Mouse (Mus musculus) G1E (cell line): ENCODE results near the gene Gns.

Experiments
- CTCF ChIP-seq: IDR thresholded peaks from 2 replicates; pipeline ENCODE4 v1.5.1; 2012; ENCODE audit warnings: low read depth, low read length, inconsistent platforms, mixed read lengths
- GATA2 ChIP-seq: IDR thresholded peaks from 2 replicates; pipeline ENCODE4 v1.6.1; 2012; ENCODE audit warnings: low read depth, low read length, inconsistent platforms, borderline replicate concordance
- TAL1 ChIP-seq: conservative IDR thresholded peaks from 2 replicates; pipeline ENCODE4 v1.6.1; 2012; ENCODE audit warnings: low read depth, low read length, inconsistent platforms, mixed read lengths

DNA sequence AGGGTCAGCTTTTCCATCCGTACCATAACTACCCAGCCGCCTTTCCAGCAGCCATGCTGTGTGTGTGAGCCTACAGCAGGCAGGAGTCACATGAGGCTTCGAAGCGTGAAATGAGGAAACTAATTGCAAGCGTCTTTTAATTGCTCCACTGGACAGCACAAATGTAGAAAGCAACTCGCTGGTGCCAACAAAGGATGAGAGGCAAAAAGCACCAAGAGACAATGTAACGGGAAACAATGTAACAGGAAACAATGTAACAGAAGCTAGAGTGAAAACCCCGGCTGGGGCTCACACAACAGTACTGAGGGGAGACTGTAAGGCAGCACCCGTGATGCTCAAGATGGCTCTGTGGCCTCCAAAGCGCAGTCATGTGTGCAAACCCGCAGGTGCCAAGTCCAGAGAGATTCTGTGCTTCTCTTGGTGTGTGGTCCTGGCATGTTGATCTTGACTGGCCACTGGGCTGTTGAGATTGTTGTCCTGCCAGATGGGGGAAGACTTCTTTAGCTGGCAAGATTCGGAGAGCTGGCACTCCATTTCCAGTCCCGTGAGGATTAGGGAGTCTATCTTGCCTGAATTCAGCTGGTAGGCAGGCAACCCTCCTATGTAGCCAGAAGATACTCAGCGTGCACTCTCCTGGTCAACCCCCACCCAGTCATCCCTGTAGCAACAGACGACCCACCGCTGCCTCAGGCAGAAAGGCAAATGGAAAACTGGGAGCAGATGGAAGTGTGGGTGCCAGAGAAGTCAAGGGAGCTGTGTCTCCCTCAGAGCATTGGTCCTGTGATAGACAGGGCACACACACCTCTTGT is 58.9 kb downstream of the Gns start:
- TF ChIP-seq TAL1 (no peak), CTCF (no peak), GATA2 (no peak)
